Mouse (Mus musculus): Measurements from ENCODE around the gene Bcl11a. TPM values are rescaled to one million over a fixed set of nuclear protein-coding genes. Genes with fewer than 3 reads are reported as not detected.
A peak's percentile ranks its signal among the peaks of the same experiment; 100 is the strongest.

Gene Bcl11a
- polyA plus RNA-seq, 1 experiment from 2014 or later = 95.4 TPM

DNA sequence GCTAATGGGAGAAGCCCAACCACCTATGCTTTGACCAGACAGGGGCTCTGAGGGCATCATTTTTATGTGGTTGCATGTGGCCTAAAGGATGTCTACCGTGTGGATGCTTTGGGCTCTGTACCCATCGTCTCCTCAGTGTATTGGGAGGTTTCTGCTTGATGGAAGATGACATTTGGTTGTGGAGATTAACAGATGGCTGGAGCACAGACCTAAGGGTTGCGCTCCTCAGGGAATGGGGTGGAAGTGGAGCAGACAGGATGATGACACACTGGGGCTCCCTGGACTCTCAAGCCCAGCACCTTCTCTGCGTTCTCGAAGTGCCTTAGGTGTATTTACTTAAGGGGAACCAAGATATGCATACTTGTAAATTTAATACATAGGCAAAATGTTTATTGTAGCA lies 56.1 kb downstream of the Bcl11a start:
- H3K27me3 ChIP-seq (replicated peaks; ENCODE audit: control insufficient read depth, insufficient read depth, low read length) = no peaks in the 10 kb centered on the region
- DNase-seq (ENCODE audit: low spot score) = no peak
- ATAC-seq (replicated peaks; ENCODE audit: low FRiP score) = no peak
- WGBS = 75% methylated on average over 5 of the region's 5 CpGs
- H3K4me2 ChIP-seq = no peak overlapping the region
- H3K9ac ChIP-seq (ENCODE audit: low read depth, low read length) = no peak overlapping the region
- H3K36me3 ChIP-seq (ENCODE audit: control insufficient read depth, insufficient read depth, low read length) = peaks cover 2% of the 10 kb centered on the region; the same call in 1 of the 2 replicates
- peak overlapping the region; percentile 73 for H3K27ac ChIP-seq (ENCODE audit: low read depth, low read length)
- H3K9me3 ChIP-seq (ENCODE audit: control insufficient read depth, low read length) = no peaks in the 10 kb centered on the region
- H3K4me3 ChIP-seq (ENCODE audit: low read depth, low read length) = no peak overlapping the region
- H3K4me1 ChIP-seq (replicated peaks; ENCODE audit: control insufficient read depth, insufficient read depth, low read length) = peaks cover 74% of the 10 kb centered on the region

GRCm38 (mm10) chr11:24135244-24135643 lies 57.4 kb downstream of the Bcl11a start:
- Histone ChIP-seq H3K27me3 (replicated peaks; ENCODE audit: control insufficient read depth, insufficient read depth, low read length) (no peaks in the 10 kb centered on the region), H3K9ac (ENCODE audit: low read depth, low read length) (peak overlapping the region; percentile 25; the same call in 1 of the 2 replicates), H3K4me2 (0 out of 2 replicates have a peak overlapping the region, but pooled peaks have one; percentile 21), H3K36me3 (ENCODE audit: control insufficient read depth, insufficient read depth, low read length) (peaks cover 5% of the 10 kb centered on the region; the same call in 1 of the 2 replicates), H3K27ac (ENCODE audit: low read depth, low read length) (peak overlapping the region; percentile 90), H3K4me3 (ENCODE audit: low read depth, low read length) (no peak overlapping the region), H3K9me3 (ENCODE audit: control insufficient read depth, low read length) (no peaks in the 10 kb centered on the region), H3K4me1 (replicated peaks; ENCODE audit: control insufficient read depth, insufficient read depth, low read length) (peaks cover 65% of the 10 kb centered on the region)
- ATAC-seq (replicated peaks; ENCODE audit: low FRiP score) = no peak
- 69% methylated on average over 2 of the region's 2 CpGs for WGBS
- DNase-seq (ENCODE audit: low spot score) = no peak

- peak overlapping the region; percentile 90 for H3K27ac ChIP-seq (ENCODE audit: low read depth, low read length)
- peak overlapping the region; percentile 21 for H3K4me2 ChIP-seq
- ATAC-seq (replicated peaks; ENCODE audit: low FRiP score) (peak; percentile 91), DNase-seq (ENCODE audit: low spot score) (no peak)
- peaks cover 62% of the 10 kb centered on the region for H3K4me1 ChIP-seq (replicated peaks; ENCODE audit: control insufficient read depth, insufficient read depth, low read length)
- no peaks in the 10 kb centered on the region for H3K9me3 ChIP-seq (ENCODE audit: control insufficient read depth, low read length)
- 28% methylated on average over 6 of the region's 6 CpGs for WGBS
- H3K9ac ChIP-seq (ENCODE audit: low read depth, low read length) = peak overlapping the region; percentile 42
- no peak overlapping the region for H3K4me3 ChIP-seq (ENCODE audit: low read depth, low read length)
- no peaks in the 10 kb centered on the region for H3K27me3 ChIP-seq (replicated peaks; ENCODE audit: control insufficient read depth, insufficient read depth, low read length)
- peaks cover 4% of the 10 kb centered on the region; the same call in 1 of the 2 replicates for H3K36me3 ChIP-seq (ENCODE audit: control insufficient read depth, insufficient read depth, low read length)
Observed at GRCm38 (mm10) chr11:24136084-24136785, 58.4 kb downstream of the Bcl11a start.

DNA sequence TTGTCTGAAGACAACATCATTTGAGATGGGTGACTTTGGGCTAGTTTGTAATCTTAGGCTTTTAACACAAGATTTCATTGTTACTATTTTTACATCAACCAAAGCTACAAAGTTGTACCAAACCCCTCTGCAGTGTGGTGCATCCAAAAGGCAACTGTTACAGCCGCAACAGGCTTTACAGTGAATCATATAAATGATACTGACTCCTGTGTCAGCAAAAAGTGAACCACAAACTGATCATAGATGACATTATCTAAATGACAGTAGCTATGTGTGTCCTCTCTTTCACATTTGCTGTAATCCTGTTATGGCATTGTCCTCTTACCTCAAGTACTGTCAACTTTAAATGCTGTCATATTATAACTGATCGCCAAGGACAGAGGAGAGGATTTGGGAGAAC lies 60.0 kb downstream of the Bcl11a start:
- H3K4me2 ChIP-seq = no peak overlapping the region
- no peak for DNase-seq (ENCODE audit: low spot score)
- no peak for ATAC-seq (replicated peaks; ENCODE audit: low FRiP score)
- H3K4me3 ChIP-seq (ENCODE audit: low read depth, low read length) = no peak overlapping the region
- H3K27ac ChIP-seq (ENCODE audit: low read depth, low read length) = peak overlapping the region; percentile 81
- WGBS = 93% methylated on average over 2 of the region's 2 CpGs
- H3K9me3 ChIP-seq (ENCODE audit: control insufficient read depth, low read length) = no peaks in the 10 kb centered on the region
- H3K27me3 ChIP-seq (replicated peaks; ENCODE audit: control insufficient read depth, insufficient read depth, low read length) = no peaks in the 10 kb centered on the region
- peaks cover 54% of the 10 kb centered on the region for H3K4me1 ChIP-seq (replicated peaks; ENCODE audit: control insufficient read depth, insufficient read depth, low read length)
- H3K9ac ChIP-seq (ENCODE audit: low read depth, low read length) = 0 out of 2 replicates have a peak overlapping the region, but pooled peaks have one; percentile 36
- peaks cover 3% of the 10 kb centered on the region; the same call in 1 of the 2 replicates for H3K36me3 ChIP-seq (ENCODE audit: control insufficient read depth, insufficient read depth, low read length)

DNA sequence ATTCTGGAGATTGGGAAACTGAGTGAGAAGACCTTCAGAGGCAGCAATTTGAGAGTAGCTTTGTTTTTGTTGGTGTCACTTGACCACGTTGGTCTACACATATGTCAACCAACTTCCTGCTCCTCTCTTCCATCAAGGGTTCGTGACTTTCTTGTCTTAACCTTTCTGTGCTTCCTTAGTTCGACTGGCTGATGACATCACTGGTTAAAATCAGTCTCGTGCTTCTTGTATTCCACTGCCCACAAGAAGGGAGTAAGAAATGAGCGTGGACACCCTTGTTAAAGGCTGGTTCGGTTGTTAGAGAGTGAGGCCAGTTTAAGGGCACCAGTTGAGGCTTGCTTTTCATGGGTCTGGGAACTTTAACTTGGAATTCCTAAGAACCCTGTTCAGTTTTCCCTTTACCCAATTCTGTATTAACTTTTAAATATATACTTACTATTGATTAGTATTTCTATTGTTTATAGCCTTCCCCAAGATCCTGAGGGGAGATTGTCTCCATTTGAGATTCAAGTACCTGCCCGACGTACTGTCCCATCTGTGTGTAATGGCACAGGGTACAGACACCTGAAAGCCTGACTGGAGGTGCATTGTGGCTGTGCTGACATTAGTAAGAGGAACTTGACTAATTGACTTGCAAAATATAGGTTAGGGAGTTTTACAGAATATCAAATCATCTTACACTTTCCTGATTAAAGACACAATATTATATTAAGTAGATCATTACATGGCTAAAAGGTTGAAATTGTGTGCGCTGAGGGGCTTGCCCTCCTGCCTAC lies 60.9 kb downstream of the Bcl11a start:
- H3K27ac ChIP-seq (ENCODE audit: low read depth, low read length) = no peak overlapping the region
- H3K4me1 ChIP-seq (replicated peaks; ENCODE audit: control insufficient read depth, insufficient read depth, low read length) = peaks cover 47% of the 10 kb centered on the region
- no peaks in the 10 kb centered on the region for H3K27me3 ChIP-seq (replicated peaks; ENCODE audit: control insufficient read depth, insufficient read depth, low read length)
- H3K9ac ChIP-seq (ENCODE audit: low read depth, low read length) = no peak overlapping the region
- peaks cover 3% of the 10 kb centered on the region; the same call in 1 of the 2 replicates for H3K36me3 ChIP-seq (ENCODE audit: control insufficient read depth, insufficient read depth, low read length)
- H3K9me3 ChIP-seq (ENCODE audit: control insufficient read depth, low read length) = no peaks in the 10 kb centered on the region
- no peak overlapping the region for H3K4me2 ChIP-seq
- DNase-seq (ENCODE audit: low spot score) (no peak), ATAC-seq (replicated peaks; ENCODE audit: low FRiP score) (no peak)
- WGBS = 61% methylated on average over 9 of the region's 9 CpGs
- no peak overlapping the region for H3K4me3 ChIP-seq (ENCODE audit: low read depth, low read length)

GRCm38 (mm10) chr11:24139432-24139831 lies 61.6 kb downstream of the Bcl11a start:
- Histone ChIP-seq H3K9ac (ENCODE audit: low read depth, low read length) (no peak overlapping the region), H3K36me3 (ENCODE audit: control insufficient read depth, insufficient read depth, low read length) (peaks cover 3% of the 10 kb centered on the region; the same call in 1 of the 2 replicates), H3K4me2 (no peak overlapping the region), H3K9me3 (ENCODE audit: control insufficient read depth, low read length) (no peaks in the 10 kb centered on the region), H3K27ac (ENCODE audit: low read depth, low read length) (no peak overlapping the region), H3K4me1 (replicated peaks; ENCODE audit: control insufficient read depth, insufficient read depth, low read length) (peaks cover 47% of the 10 kb centered on the region), H3K4me3 (ENCODE audit: low read depth, low read length) (no peak overlapping the region), H3K27me3 (replicated peaks; ENCODE audit: control insufficient read depth, insufficient read depth, low read length) (no peaks in the 10 kb centered on the region)
- DNase-seq (ENCODE audit: low spot score) (no peak), ATAC-seq (replicated peaks; ENCODE audit: low FRiP score) (no peak)
- 53% methylated on average over 6 of the region's 6 CpGs for WGBS

DNA sequence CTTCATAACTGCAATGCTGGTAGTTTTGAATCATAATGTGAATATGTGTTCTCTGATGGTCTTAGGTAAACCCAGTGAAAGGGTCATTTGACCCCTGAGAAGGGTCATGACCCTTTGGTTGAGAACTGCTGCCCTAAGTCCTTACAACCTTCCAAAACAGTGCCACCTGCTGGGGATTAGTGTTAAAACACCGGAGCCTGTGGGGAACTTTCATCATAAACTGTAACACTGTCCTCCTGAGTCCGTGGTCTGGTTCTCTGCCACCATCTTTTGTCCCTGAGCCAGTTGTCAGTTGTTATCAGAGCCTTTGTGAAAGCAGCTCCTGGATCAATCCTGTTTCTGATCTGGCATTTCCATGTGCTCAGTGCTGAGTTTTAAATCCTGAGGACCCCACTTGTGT lies 62.1 kb downstream of the Bcl11a start:
- Histone ChIP-seq H3K36me3 (ENCODE audit: control insufficient read depth, insufficient read depth, low read length) (peaks cover 3% of the 10 kb centered on the region; the same call in 1 of the 2 replicates), H3K4me2 (no peak overlapping the region), H3K27me3 (replicated peaks; ENCODE audit: control insufficient read depth, insufficient read depth, low read length) (no peaks in the 10 kb centered on the region), H3K9me3 (ENCODE audit: control insufficient read depth, low read length) (no peaks in the 10 kb centered on the region), H3K4me3 (ENCODE audit: low read depth, low read length) (no peak overlapping the region), H3K4me1 (replicated peaks; ENCODE audit: control insufficient read depth, insufficient read depth, low read length) (peaks cover 47% of the 10 kb centered on the region), H3K9ac (ENCODE audit: low read depth, low read length) (no peak overlapping the region), H3K27ac (ENCODE audit: low read depth, low read length) (peak overlapping the region; percentile 22; the same call in 1 of the 2 replicates)
- DNase-seq (ENCODE audit: low spot score) (no peak), ATAC-seq (replicated peaks; ENCODE audit: low FRiP score) (no peak)
- 90% methylated on average over 2 of the region's 2 CpGs for WGBS

- peaks cover 44% of the 10 kb centered on the region for H3K4me1 ChIP-seq (replicated peaks; ENCODE audit: control insufficient read depth, insufficient read depth, low read length)
- H3K4me3 ChIP-seq (ENCODE audit: low read depth, low read length) = no peak overlapping the region
- H3K4me2 ChIP-seq = no peak overlapping the region
- no peak for ATAC-seq (replicated peaks; ENCODE audit: low FRiP score)
- no peak for DNase-seq (ENCODE audit: low spot score)
- no peak overlapping the region for H3K9ac ChIP-seq (ENCODE audit: low read depth, low read length)
- H3K9me3 ChIP-seq (ENCODE audit: control insufficient read depth, low read length) = no peaks in the 10 kb centered on the region
- H3K27me3 ChIP-seq (replicated peaks; ENCODE audit: control insufficient read depth, insufficient read depth, low read length) = no peaks in the 10 kb centered on the region
- H3K36me3 ChIP-seq (ENCODE audit: control insufficient read depth, insufficient read depth, low read length) = peaks cover 3% of the 10 kb centered on the region; the same call in 1 of the 2 replicates
- H3K27ac ChIP-seq (ENCODE audit: low read depth, low read length) = 0 out of 2 replicates have a peak overlapping the region, but pooled peaks have one; percentile 5
- WGBS = 89% methylated on average over 2 of the region's 2 CpGs
Observed at GRCm38 (mm10) chr11:24140948-24141347, 63.1 kb downstream of the Bcl11a start.

All from liver, embryonic 11.5 days (tissue).